Mouse (Mus musculus) C2C12 (cell line): ENCODE measurements around the gene Tom1l1. TPM values are rescaled to one million over a fixed set of nuclear protein-coding genes. Genes with fewer than 3 reads are reported as not detected.
A peak's percentile ranks its signal among the peaks of the same experiment; 100 is the strongest.

Experiments used
- H3K27me3 ChIP-seq: one replicate; pipeline ENCODE4 v1.6.1; 2011; ENCODE audit not compliant: control insufficient read depth, insufficient read depth, insufficient read length
- H3K36me3 ChIP-seq: one replicate; pipeline ENCODE4 v1.6.1; 2011; ENCODE audit not compliant: control insufficient read depth, insufficient read depth
- H3K4me3 ChIP-seq: one replicate; pipeline ENCODE4 v1.5.1; 2011; ENCODE audit warnings: mild to moderate bottlenecking, control low read depth; ENCODE audit not compliant: poor library complexity, insufficient read depth, severe bottlenecking
- H3K79me2 ChIP-seq: one replicate; pipeline ENCODE4 v1.6.1; 2011; ENCODE audit not compliant: control insufficient read depth, insufficient read depth
- H3K79me3 ChIP-seq: one replicate; pipeline ENCODE4 v1.6.1; 2011; ENCODE audit warnings: low read depth, control low read depth
- H3ac ChIP-seq: one replicate; pipeline ENCODE3; 2011; ENCODE audit warnings: low read depth; ENCODE audit not compliant: control insufficient read depth, insufficient read length
- CEBPB ChIP-seq: IDR thresholded peaks from one replicate; pipeline ENCODE4 v1.6.1; 2011; ENCODE audit warnings: low read depth, mild to moderate bottlenecking, control low read depth, moderate library complexity
- CTCF ChIP-seq: IDR thresholded peaks from one replicate; pipeline ENCODE4 v1.5.1; 2011; ENCODE audit not compliant: control insufficient read depth, insufficient read depth, insufficient read length
- FOSL1 ChIP-seq: IDR thresholded peaks from one replicate; pipeline ENCODE4 v1.8.0; 2011; ENCODE audit warnings: mild to moderate bottlenecking, low read length; ENCODE audit not compliant: poor library complexity, insufficient read depth, severe bottlenecking
- MAX ChIP-seq: IDR thresholded peaks from one replicate; pipeline ENCODE4 v1.6.1; 2011; ENCODE audit warnings: mild to moderate bottlenecking, control low read depth
- MYOD1 ChIP-seq: IDR thresholded peaks from one replicate; pipeline ENCODE4 v1.6.1; 2011; ENCODE audit warnings: low read depth; ENCODE audit not compliant: control insufficient read depth, insufficient read length
- MYOG ChIP-seq: IDR thresholded peaks from one replicate; pipeline ENCODE4 v1.6.1; 2011; ENCODE audit not compliant: control insufficient read depth, insufficient read length; ENCODE audit errors: extremely low read depth
- USF1 ChIP-seq: IDR thresholded peaks from one replicate; pipeline ENCODE4 v1.6.1; 2011; ENCODE audit warnings: low read depth, mild to moderate bottlenecking, control low read depth, moderate library complexity
- polyA plus RNA-seq: library from polyadenylated mRNA; unstranded; fragments of >200 nt; fragmentation: generic; extraction: Trizol; gene quantifications from one replicate; pipeline ENCODE4 v1.2.1, GENCODE M21; 2012; ENCODE audit warnings: missing spikeins

Gene Tom1l1
- polyA plus RNA-seq, 1 experiment = 1.0 TPM

DNA sequence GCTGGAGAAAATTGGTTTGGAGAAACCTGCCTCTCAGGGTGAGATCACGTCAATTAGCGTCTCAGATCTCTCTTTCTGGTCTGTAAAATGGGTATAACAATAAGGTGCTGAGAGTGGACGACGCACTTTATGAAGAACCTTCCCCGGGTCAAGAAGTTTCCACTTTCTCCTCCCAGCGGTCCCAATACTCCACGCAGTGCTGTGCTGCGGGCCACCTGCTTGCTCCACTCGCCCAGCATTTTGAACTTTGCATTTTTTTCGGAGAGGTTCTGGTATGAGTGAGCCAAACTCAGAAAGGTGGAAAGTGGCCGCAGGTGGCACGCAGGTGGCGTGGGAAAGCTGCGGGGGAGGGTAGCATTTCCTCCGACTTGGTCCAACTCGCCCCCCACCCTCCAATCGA, 1.1 kb downstream of the Tom1l1 start:
- Histone ChIP-seq H3K4me3 (peak overlapping the region; percentile 25), H3K27me3 (no peaks in the 10 kb centered on the region), H3K79me2 (no peaks in the 10 kb centered on the region), H3K79me3 (no peaks in the 10 kb centered on the region), H3K36me3 (no peaks in the 10 kb centered on the region), H3ac (peak overlapping the region; percentile 13)
- TF ChIP-seq CEBPB (no peak), MYOG (no peak), MYOD1 (no peak), CTCF (no peak), MAX (no peak), FOSL1 (no peak)

DNA sequence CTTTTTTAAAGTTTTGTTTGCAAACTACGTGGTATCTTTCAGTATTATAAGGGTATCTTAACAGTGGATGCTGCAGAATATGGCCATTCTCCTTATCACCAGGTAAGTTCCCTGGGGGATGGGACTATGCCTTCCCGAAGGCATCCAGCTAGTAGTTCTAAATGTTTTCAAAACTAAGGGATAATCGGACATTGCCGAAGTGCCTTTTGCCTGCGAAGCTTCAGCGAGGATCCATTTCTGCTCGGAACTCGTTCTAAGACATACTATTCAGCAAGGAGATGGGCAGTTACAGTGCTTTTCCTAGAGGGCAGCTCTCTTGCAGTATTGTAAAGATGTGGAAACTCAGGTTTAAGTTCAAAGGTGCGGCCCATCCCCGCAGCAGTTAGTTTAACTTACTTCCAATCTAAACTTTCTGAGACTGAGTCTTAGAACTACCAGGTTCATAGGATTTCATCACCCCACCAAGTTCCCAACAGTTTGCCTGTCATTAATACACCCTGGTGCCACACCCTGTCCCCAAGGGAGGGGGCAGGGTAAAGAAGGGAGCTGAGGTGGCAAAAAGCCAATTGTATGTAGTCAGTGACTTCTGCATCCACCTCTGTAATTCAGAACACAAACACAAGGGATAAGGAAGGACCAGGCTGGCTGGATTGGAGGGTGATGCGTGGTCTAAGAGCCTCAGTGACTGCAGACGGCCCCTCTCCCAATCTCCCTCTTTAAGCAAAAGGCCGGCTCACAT, 1.7 kb downstream of the Tom1l1 start:
- H3K79me3 ChIP-seq = no peaks in the 10 kb centered on the region
- H3K27me3 ChIP-seq = no peaks in the 10 kb centered on the region
- TF ChIP-seq MYOG (no peak), CTCF (no peak), FOSL1 (no peak), USF1 (no peak), MAX (no peak), CEBPB (no peak), MYOD1 (no peak)
- no peak overlapping the region for H3K4me3 ChIP-seq
- H3ac ChIP-seq = no peak overlapping the region
- H3K36me3 ChIP-seq = no peaks in the 10 kb centered on the region
- H3K79me2 ChIP-seq = no peaks in the 10 kb centered on the region

DNA sequence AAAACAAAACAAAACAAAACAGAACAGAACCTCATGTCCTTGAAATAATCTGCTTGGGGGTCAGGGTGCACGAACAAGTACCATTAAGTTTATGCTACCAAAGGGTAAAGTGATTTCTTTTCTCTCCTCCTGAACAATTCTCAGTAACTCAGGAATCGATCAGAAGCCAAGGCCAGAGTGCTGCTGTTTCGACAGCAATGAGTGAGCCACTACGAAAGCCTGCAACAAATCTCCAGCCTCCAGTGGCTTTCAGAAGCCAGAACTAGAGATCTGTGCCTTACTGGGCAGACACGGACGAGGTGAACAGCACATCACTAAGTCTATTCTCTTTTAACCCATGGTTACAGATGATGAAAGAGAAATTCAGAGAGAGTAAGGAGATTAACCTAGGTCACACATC, 3.0 kb downstream of the Tom1l1 start:
- Histone ChIP-seq H3K27me3 (no peaks in the 10 kb centered on the region), H3K79me2 (no peaks in the 10 kb centered on the region), H3K4me3 (no peak overlapping the region), H3K36me3 (no peaks in the 10 kb centered on the region), H3K79me3 (no peaks in the 10 kb centered on the region), H3ac (no peak overlapping the region)
- TF ChIP-seq MYOD1 (no peak), MYOG (no peak), CTCF (no peak), MAX (no peak), CEBPB (no peak), USF1 (no peak), FOSL1 (no peak)

DNA sequence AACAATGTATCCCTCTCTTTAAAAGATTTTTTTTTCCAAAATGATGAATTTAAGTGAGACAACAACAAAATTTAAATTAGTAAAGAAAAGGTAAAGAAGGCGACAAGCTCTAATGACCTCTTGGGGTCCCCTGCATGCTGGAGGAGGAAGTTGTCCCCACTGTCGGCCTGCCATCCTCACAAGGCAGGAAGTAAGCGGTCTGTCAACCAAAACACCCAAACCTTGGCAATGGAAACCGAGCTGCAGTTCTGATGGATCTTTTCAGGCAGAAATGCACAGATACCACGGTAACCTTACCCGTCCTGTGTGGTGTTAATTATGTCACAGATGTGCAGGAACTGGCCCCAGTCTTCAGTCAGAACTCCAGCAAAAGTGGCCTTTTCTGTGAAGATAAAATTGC, 3.4 kb downstream of the Tom1l1 start:
- Histone ChIP-seq H3K79me3 (no peaks in the 10 kb centered on the region), H3K4me3 (no peak overlapping the region), H3K27me3 (no peaks in the 10 kb centered on the region), H3K79me2 (no peaks in the 10 kb centered on the region), H3K36me3 (no peaks in the 10 kb centered on the region), H3ac (no peak overlapping the region)
- no peak for TF ChIP-seq MYOD1
- no peak for TF ChIP-seq CTCF
- no peak for TF ChIP-seq FOSL1
- no peak for TF ChIP-seq USF1
- TF ChIP-seq MAX = no peak
- TF ChIP-seq CEBPB = no peak
- TF ChIP-seq MYOG = no peak

DNA sequence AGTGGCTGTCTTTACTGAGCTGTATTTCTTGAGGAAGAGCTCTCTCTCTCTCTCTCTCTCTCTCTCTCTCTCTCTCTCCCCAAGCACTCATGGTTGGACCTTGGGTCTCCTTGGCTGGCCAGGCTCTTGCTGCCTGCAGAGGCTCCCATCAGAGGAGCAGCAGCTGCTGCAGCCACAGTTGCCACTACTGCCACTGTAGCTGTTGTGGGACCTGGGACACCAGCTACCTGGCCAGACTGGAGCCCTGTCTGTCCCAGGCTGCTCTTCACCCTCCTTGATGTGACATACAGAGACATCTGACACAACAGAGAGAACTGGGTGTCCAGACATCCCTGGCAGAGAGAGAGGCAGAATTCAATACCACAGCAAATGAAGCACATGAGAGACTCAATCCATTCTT, 7.0 kb downstream of the Tom1l1 start:
- no peak overlapping the region for H3K4me3 ChIP-seq
- TF ChIP-seq FOSL1 (no peak), MYOD1 (no peak), USF1 (no peak), MAX (no peak)
- H3ac ChIP-seq = no peak overlapping the region
- no peaks in the 10 kb centered on the region for H3K36me3 ChIP-seq
- H3K79me3 ChIP-seq = no peaks in the 10 kb centered on the region
- no peaks in the 10 kb centered on the region for H3K79me2 ChIP-seq
- H3K27me3 ChIP-seq = no peaks in the 10 kb centered on the region

DNA sequence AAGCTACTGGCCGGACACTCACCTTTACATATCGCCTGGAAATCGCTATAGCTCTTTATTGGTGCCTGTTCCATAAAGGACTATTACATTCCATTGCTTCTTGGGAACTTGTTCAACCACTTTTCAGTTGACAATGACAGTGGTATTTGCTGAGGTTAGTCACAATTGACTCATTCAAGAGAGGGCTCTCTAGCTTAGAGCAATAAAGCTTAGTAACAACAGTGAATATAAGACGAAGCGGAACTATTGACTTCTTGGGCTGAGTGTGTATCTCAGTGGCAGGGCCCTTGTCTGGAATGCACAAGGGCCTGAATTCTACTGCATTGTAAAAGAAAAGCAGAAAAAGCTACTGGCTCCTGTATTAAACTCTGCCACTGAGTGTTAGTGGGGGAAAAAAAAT, 9.6 kb downstream of the Tom1l1 start:
- H3K36me3 ChIP-seq = no peaks in the 10 kb centered on the region
- H3K27me3 ChIP-seq = no peaks in the 10 kb centered on the region
- no peak overlapping the region for H3K4me3 ChIP-seq
- H3K79me3 ChIP-seq = no peaks in the 10 kb centered on the region
- H3K79me2 ChIP-seq = no peaks in the 10 kb centered on the region
- H3ac ChIP-seq = no peak overlapping the region
- TF ChIP-seq USF1 = no peak
- TF ChIP-seq FOSL1 = no peak
- no peak for TF ChIP-seq CTCF
- TF ChIP-seq CEBPB = no peak
- no peak for TF ChIP-seq MYOG
- no peak for TF ChIP-seq MAX
- TF ChIP-seq MYOD1 = no peak
